Mouse (Mus musculus) layer of hippocampus, postnatal 25 days (tissue): Measurements from ENCODE around the gene Myo5a. TPM values are rescaled to one million over a fixed set of nuclear protein-coding genes. Genes with fewer than 3 reads are reported as not detected.

Experiments used
- DNase-seq, 2 experiments: peaks; one replicate each; pipeline ENCODE4 v3.0.0; 2022; ENCODE audit warnings: mixed read lengths in 2 of 2, low spot score in 1 of 2; ENCODE audit errors: extremely low spot score in 1 of 2
- total RNA-seq, 2 experiments: library from RNA; stranded (reverse); gene quantifications; 2 replicates each; pipeline ENCODE4 v1.2.3; 2021

The Myo5a gene
- total RNA-seq, result 100 to 1,000 TPM; 180 to 206 TPM

DNA sequence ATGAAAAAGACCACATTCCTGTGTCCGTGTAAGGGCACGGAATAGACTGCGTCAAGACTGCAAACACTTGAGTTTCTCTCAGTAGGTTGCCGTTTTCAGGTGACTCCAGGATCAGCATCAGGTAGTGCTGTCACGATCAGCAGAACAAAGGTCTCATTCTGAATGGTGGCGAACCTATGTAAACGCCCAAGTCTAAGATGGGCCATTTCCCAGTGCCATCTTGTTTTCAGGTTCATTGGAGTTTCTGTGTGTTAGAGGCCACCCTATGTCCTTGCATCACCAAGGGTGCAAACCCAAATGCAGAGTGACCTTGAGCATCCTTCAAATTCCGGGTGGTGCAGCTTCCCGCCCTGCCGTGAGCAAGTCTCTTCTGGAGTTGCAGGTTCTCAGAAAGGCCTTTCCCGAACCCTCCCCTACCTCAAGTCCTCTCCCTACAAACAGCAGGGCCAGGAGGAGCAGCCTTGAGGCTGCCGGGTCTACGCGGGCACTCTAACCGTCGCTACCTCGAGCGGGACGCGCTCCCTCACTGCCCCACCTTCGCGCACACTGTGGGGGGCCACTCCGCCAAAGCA, at the start of gene Myo5a:
Gene Myo5a, plus strand, starts transcription at position 559 of the 572 bp plus-strand sequence.
- no peak for DNase-seq

DNA sequence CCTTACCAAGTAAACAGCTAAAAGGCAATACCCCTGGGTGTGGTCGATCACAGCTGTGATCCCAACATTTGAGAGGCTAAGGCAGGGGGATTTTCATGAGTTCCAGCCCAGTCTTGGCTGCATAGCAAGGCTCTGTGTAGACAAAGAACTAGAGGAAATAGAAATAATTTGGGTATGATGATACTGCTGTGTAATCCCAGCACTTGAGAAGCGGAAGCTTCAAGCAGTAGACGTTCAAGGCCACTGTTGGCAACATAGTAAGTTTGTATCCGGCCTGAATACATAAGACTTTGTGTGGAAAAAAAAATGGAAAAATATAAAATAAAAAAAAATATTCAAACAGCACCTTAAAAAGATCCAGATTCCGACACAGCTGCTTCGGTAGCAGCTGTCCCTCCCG, 48.3 kb upstream of the Myo5a start:
- DNase-seq, result no peak

DNA sequence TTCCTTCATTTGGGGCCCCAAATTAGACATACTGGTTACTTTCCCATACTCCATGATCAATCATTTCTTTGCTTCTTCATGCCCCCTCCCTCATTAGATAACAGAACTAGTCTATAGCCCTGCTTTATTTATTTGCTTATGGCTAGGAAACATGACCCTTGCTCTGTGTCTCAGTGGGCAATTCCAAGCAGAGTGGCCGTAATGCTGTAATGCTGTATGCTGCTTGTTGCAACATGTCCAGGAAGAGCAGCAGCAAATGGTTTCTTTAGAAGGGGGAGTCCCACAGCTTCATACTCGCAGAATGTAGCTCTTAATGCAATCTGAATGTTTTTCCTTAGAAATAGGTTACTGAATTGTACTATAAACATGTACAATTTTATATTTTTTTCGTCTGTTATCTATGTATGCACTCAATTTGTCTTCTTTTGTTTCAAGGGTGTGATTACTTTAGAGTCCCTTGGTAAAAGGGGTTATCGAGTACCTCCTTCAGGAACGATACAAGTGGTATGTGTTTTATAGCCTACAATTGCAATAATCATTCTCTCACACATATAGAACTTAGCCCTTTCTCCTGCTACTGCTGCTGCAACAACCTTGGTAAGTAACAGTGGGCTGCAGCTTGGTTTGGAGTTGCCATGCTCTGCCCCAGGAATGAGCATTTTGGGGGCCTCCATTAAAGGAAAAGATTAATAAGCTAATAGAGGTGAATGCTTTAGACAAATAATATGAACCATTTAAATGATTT, 47.5 kb upstream of the Myo5a start:
- DNase-seq, result no peak

DNA sequence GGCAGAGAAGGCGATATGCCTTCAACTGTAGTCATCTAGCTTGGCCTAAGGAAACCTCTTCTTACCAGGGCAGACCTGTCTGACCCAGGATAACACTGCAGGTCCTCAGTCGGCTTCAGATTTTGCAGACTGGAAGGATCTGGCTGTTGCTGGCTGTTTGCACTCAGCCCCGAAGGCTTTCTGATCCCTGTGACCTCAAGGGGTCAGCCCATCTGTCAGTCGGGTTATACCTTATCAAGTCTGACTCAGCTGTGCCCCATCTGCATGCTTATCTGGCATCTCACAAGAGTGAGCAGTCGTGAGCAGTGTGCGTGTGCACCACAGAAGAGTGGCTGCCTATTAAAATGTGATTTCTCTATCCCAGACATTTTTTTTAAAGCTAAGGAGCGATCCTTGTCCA, 46.7 kb upstream of the Myo5a start:
- DNase-seq, result no peak

DNA sequence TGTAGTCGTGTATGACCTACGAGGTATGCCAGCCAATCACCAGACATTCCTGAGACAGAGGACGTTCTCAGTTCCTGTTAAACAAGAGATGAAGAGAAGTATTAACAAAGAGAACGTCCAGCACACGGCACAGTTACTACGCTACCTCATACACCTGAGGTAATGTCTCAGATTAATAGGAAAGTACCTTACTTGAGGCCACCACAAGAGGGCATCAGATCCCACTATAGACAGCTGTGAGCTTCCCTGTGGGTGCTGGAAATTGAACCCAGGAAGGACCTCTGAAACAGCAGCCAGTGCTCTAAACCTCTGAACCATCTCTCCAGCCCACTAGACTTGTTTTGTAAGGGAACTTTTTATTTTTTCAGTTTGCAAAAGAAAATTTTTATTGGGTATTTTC, 45.1 kb upstream of the Myo5a start:
- DNase-seq, result no peak

DNA sequence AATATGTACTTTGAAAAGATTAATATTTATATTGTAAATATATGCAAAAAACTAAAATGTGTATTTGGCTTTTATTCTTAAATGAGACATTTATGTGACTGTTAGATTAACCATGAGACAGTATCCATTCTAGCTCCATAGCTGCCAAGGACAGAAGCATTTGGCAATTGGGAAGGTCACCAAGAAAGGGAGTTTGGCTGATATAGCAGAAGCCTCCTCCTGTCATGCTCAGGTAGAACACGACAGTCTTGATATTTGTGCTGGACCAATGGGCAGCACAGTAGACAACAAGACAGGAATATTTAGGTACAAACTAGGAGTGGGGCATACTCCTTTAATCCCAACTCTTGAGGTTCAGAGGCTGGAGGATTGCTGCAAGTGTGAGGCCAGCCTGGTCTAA, 38.4 kb upstream of the Myo5a start:
- no peak for DNase-seq

DNA sequence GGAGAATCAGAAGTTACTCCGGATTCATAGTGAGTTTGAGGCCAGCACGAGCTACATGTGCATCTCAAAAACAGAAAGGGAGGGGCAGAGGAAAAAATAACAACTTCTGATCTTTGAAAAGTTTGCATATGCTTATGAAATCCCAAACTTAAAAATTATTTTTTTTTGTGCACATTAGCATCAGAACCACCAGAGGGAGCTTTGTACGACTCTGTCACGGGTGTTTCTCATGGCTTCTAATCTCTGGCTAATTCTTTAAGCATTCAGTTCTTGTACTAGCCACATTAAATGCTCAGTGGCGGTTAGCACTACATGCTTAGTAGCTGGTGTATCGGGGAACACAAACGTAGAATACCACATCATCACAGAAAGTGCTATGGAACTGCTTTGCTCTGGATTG, 37.7 kb upstream of the Myo5a start:
- no peak for DNase-seq

DNA sequence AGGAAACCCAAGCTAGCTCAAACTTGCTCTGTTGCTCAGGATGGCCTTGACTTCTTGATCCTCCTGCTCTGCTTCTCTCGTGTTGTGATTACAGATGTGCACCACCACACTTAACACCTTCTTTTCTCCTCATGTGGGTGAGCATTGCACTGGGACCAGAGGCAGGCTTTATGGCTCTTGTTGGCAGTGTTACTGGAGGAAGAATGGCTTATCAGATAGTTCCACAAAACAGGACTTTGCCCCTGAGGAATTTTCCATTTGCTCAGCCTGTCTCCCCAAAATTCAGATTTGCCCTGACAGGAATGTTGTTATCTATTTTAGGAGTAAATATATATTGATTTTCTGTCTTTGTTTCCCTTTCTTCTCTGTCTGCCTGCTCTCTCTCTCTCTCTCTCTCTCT, 36.1 kb upstream of the Myo5a start:
- no peak for DNase-seq

DNA sequence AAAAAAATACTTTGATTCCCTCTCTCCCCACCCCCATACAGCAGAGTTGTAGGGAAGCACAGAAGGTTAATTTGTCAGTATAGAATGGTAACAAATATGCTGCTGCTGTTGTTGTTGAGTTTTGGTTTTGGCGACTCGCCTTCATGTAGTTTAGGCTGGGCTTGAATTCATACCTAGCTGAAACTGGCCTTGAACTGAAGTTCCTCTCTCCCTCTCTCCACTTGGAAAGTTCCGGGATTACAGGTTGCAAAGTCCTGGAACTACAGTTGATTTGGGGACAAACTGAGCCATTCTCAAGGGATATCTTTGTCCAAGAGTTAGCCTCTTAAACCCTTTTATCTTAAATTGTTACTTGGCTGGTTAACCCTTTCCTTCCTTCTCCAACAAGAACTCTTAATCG, 34.9 kb upstream of the Myo5a start:
- DNase-seq, result no peak

DNA sequence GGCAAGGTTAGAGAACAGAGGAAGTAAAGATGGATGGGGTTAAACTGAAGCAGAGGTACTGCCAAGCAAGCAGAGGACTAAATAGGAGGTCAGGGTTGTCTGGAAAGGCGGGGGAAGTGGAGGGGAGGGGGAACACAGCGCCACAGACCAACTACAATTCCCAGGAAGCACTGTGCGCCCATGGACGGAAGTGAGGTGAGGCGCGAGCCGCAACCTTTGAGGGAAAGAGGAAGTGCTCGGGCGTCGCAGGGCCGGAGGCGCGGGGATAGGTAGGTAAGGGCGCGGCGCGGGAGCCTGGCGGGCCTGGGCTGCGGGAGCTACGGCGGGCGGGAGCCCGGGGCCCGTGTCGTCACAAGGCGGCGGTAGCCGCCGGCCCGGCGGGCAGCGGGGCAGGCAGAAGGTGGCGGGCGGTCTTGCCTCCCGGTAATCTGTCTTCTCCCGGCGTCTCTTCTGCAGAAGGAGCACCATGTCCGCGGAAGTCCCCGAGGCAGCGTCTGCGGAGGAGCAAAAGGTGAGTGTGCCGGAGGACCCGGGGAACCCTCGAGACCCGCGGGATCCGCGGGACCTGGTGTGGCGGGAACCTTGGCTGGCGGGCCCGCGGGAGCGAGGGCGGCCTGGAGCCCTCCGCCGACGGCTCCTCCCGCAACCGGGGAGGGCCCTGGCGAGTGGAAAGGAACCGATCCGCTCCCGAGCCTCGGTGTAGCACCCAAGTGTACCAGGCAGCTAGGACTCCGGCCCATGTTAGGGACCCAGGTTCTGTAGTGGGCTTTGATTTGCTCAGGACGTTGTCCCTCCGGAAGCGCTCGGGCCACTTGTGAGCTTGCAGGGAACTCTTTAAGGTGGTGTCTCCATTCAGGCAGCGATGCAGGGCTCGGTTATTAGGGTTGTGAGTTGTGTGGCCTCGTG, 33.1 kb upstream of the Myo5a start, which contains the start of gene Arpp19:
Gene Arpp19, plus strand, starts transcription at position 164 of the 906 bp plus-strand sequence.
- peak; percentile 66 to 72 for DNase-seq

DNA sequence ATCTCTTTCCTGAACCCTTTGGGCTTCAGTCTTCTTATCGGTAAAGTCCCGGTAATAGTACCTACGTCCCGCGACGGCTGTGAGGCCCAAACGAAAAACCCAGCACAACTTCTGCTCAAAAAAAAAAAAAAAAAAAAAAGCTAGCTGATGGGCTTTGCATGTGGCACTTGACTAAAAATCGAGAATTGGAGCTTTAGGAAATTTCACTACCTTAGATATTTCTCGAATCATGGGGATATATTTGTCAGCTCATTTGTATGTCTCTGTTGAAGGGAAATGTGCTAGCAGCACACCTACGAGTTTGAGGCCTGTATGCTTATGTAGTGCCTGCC, 32.5 kb upstream of the Myo5a start:
- no peak for DNase-seq

DNA sequence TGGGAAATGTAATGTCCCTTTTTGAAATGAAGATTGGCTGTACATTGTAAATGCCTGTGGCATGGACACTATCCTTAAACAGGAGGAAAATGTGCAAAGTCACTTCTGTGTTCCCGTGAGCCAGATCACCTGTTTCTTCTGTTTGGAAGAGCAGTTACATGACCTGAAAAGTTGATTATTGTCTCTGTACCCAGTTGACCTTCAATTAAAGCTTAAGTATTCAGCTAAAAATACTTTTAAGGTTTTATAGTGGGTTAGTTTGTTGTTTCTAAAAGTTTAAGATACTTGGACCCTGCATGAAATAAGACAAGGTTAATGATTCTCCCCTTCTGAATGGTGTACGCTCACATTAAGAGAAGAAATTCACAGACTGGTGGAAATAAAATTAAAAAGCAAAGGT, 30.2 kb upstream of the Myo5a start:
- DNase-seq, result no peak

DNA sequence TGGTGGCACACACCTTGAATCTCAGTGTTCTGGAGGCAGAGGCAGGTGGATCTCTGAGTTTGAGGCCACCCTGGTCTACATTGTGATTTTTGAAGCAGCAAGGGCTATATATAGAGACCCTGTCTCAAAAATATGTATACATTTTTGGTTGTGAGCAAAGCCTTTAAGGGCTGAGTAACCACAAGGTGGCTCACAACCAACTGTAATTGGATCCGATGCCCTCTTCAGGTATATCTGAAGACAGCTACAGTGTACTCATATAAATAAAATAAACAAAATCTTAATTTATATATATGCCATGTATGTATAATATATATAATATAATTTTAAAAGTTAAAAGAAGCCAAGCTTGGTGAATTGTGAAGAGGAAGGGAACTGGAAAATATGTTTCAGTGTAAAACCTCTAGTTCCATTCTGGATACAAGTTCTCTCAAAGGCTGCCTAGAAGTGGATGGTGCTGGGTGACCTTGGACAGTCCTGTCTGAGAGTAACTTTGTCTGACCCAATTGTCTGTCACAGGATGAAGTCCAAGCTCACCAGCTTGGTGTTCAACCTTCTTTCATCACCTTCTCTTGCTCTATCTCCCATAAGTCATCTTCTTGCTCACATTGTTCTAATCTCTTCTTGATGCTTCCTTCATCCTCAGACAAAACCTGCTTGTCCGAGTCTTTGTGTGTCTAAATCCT, 28.8 kb upstream of the Myo5a start:
- no peak for DNase-seq

DNA sequence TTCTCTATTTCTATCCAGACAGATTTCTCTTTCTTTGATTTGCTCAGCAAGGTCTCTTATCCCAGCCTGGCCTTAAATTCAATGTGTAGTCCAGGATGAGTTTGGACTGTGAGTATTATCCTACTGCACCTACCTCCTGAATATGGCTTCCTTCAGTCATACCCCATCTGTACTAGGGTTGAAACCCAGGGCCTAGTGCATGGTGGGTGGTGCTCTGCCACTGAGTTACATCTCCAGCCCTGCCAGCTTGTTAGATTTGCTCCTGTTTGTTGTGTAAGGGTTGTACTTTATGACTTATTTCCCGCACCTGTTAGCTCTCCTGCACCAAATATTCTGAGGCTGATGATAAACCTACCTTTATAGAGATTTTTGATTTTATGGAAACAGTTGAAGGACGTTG, 27.6 kb upstream of the Myo5a start:
- no peak for DNase-seq

DNA sequence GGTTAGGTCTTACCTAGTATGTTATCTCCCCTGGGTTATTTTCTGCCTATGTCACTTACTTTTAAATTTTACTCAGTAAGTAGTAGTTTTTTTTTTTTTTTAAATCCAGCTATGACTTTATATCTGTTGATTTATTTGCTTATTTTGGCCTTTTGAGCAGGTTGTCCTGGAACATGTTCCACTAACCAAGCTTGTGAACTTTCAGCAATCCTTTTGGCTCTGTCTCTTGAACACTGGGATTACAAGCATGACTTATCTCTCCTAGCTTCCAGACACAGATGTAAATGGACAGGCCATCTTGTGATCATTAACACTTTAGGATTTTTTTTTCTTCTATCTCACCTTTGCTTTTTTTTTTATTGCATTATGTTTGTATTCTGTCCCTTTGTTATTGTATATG, 23.7 kb upstream of the Myo5a start:
- no peak for DNase-seq

DNA sequence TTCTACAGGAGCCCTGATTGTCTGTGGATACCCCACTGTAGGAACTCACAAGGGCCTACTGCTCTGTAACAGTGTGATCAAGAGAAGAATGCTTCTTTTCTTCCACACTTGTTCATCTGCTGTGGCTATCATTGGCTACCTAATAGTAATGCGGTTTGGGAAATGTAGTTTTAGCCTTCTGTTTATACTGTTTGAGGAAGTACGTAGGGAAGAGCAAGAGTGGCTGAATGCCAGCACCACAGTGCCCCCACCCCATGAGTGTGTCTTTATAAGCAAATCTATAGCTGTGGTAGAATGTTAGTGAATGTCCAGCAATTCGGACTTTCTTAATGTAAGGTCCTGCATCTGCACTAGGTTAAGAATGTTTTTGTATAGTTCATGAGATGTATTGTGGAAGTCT, 21.7 kb upstream of the Myo5a start:
- no peak for DNase-seq

DNA sequence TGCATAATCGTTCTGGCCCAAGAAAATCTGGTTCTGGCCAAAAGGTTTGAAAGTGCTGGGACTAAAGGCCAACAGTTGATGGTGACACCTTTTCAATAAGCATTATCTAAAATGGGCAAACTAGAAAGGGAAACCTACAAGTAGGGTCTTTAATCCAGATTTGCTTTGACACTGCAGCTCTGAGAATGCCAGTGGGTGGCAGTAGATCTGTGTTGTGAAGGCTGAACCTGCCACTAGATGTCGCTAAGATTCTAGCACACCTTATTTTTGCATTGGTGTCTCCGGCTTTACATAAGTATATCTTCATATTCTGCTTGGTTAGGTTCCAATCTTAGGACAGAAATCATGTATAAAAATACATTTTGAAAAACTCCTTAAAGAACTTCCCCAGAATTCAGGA, 20.8 kb upstream of the Myo5a start:
- peak; percentile 30 to 62 for DNase-seq

DNA sequence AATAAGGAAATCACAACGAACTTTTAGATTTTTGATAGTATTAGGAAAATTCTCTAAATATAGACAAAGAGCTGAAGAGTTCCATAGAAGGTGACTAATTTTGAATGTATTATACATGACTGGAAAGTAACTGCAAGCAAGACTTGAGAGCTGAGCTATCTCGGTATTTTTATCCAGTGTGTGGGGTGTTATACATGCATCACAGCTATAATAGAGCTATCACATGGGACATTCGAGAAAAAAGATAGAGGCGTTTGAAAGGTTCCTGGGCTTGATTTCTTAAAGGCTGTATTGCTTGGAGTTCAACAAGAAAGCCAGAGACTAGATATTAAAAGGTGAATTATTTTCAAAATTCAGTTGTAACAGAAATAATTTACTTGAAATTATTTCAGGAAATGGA, 19.0 kb upstream of the Myo5a start:
- no peak for DNase-seq

DNA sequence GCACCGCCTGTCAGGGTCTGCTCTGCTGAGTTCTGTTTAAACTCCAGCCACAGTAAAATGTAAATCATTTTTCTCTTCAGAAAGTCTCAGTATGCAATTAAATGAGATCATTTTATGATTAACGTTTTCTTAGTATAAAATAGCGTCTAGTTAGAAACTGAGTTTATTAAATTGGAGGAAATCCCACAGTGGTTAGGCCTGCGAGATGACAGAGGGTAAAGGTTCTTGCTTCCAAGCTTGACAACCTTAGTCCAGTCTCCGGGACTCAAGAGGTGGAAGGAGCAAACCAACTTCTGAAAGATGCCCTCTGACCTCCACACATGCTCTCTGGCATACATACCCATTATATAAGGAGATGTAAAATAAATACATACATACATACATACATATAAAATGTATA, 15.8 kb upstream of the Myo5a start:
- DNase-seq, result no peak

DNA sequence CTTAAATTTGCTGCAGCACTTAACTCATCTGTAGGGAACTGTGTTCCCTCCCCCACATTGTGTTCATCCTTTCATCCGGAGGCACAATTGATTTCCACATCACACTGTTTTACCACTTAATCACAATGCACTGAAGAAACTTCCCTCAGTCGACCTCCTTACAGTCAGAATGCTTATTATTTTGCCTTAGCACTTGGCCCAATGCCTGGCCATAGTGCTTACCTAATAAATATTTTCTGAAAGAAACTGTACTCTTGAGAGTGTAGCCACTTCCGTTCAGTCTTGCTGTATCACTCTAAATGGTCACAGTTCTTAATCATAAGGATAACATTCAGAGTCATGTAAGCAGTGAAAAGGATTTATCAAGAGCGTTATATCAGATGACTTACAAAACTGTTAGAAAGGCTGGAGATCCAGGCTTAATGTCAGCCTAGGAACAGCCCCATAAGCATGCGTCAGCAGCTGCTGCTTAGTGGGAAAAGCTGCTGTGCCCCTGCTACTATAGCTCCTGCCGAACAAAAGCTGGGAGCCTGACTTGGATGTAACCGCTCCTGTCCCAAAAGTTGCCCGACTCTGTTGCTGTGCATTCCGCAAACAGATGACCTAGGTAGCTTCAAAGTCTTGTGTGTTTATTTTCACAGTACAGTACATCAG, 6.0 kb upstream of the Myo5a start:
- DNase-seq, result no peak
